Mouse (Mus musculus) fat pad, adult 2 months (tissue): ENCODE results near the gene Dop1b.
"Not testable (repeated sequence)": the region's sequence is repeated elsewhere in the genome, so short reads cannot be mapped to it uniquely, and the experiment has no call there.

Experiments
- DNase-seq: peaks from one replicate; pipeline ENCODE4 v3.0.0-alpha.2; 2011; ENCODE audit warnings: low read depth, low spot score; ENCODE audit errors: extremely low read depth

Gene Dop1b

DNA sequence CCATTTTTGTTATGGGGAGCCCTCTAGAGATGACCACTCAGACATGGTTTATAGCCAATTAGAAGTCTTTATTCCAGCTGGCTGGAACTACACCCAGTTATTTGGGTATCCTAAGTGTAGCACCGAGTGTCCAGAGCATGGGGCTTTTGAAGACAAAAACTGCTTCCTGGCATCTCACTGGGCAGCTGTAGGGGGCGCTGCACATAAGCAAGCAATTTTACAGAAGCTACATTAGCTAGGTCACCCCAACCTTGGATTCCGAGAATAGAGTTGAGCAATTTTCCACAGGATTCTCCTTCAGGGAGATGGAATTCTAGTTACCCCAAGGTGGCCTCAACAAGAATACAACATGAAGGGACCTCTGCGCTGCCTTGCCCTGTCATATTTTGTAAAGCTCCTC, 113.1 kb downstream of the Dop1b start:
- no peak for DNase-seq

DNA sequence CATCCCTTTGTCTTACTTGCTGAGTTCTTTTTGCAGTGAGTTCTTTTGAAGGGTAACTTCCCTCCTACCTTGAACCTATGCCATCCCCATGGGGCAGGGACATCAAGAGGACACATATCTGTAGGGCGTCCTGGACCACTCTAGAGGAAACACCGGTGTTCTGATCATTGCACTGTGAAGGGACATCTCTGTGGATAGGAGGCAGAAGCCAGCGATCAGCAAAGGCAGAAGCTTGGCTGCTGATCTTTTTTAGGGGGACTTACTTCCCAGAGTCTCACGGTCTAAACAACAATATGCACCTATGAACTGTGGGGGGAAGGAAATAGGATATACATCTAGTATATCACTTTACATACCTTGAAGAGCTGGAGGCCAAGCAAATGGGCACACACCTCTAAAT, 113.8 kb downstream of the Dop1b start:
- no peak for DNase-seq

DNA sequence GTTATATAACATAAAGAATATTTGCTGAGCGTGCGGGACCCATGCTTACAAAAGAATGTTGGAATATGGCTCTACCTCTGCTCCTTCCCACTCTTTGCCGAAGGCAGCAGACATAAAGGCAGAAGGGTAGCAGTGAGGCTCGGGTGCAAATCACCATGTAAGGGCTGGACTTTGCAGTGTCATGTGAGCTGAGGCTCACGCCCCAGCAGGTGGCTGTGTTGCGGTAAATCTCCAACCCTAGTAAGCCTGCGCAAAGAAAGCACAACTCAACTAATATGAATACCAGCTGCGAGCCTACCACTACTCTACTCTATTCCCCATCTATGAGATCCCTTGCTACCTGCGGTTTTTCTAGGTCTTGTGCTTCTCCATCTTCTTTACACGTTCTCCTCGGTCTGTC, 114.3 kb downstream of the Dop1b start:
- no peak for DNase-seq

DNA sequence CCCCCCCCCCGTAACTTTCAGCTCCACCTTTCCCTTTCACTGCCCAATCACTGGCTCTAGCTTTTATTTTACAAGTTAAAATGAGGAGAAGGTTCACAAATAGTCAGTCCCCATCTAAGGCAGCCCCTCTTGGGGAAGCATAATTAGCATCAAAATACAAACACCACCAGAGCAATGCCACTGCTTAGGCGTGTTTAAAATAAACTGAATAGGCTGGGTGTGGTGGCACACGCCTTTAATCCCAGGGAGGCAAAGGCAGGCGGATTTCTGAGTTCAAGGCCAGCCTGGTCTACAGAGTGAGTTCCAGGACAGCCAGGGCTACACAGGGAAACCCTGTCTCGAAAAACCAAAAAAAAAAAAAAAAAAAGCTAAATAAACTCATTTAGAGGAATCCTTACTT, 114.8 kb downstream of the Dop1b start:
- DNase-seq = not testable (repeated sequence)

DNA sequence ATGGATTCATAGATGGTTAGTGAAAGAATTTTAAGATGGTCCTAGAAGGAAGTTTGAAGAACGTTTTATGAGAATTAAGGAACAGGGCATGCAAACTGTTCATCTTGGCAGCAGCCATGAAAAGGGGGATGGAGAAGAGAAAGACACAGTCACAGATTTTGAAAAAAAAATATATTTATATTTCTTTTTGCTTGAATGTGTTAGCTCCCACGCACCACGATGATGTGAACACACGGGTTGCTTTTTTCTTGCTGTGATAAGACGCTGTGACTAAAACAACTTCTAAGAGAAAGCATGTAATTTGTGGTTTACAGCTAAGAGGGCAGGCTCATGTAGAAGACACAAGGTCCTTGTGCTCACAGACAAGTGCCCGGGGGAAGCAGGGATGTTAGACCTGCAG, 115.2 kb downstream of the Dop1b start:
- no peak for DNase-seq

DNA sequence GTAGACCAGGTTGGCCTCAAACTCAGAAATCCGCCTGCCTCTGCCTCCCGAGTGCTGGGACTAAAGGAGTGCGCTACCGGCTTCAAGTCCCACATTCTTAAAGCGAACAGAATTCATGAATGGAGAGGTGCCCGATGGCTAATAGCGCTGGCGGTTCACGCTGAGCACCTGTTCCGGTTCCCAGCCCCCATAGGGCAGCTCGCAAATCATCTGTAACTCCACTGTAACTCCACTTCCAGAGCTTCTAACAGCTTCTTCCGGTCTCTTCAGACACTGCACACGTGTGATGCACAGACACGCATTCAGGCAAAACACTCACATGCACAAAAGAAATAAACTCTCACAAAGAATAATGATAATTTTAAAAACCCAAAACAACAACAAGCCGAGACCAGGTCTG, 117.8 kb downstream of the Dop1b start:
- DNase-seq = no peak

DNA sequence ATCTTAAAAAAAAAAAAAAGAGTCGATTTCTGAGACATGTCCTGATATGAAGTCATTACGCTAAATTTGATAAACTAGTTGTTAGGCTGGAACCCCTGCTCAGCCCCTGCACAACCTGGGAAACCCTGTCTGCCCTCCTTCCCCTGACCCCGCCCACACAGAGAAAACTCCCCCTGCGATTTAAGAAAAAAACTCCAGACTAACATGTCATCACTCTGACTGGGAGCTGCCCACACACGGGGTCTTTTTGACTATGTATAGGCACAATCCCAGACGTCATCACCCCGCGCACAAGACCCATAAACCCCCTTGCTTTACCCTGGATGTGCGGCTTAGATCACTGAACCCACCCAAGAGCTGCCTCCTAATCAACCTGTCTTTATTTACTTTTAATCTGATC, 118.4 kb downstream of the Dop1b start:
- no peak for DNase-seq

DNA sequence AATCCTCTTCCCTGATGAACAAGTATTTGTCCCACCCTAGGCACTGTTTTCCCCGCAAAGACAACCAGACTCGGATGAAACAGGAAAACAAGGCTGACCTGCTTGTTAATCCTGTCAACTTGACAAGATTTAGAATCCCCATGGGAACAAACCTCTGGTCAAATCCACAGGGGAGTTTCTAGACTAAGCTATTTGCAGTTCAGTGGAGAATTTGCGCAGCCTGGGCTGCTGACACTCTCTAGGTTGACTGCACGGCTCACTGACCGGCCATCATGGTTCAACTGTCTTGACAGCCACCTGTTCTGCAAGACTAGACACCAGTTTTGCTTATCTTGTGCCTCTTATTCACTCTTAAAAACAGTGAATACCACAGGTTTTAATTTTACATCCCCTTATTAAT, 119.2 kb downstream of the Dop1b start:
- DNase-seq = no peak

DNA sequence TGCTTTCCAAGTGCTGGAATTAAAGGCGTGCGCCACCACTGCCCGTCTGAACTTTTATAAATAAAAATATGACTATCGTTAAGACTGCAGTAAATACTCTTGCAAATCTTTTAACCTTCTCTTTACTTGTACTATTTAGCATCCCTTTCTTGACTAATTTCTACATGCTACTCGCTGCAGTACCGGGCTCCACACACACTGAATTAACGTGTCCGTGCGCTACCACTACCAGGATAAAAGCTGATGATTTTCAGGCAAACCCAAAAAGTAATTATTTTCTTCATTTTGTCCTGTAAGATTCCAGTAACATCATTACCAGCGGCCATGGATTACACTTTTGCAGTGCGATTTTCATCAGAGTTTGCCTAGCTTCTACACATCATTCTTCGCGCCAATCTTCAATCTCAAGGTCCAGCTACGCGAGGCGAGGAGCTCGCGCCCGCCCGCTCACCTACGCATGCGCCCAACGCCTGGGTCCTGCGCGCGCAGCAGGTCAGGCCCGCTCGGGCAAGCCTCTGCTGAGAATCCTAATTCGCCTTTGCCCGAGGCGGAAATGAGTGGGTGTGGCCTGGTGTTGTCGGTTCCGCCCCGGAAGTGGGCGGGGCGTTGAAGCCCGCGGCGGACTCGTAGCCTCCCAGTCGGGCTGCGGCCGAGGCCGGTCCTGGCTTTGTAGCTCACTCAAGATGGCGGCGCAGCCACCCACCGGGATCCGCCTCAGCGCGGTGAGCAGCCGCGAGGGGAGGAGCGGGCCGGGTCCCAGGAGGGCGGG, 120.1 kb downstream of the Dop1b start, which contains the start of gene Morc3:
Gene Morc3 (plus strand): TSS at position 495 of the 769 bp plus-strand sequence.
- DNase-seq = peak; percentile 91

DNA sequence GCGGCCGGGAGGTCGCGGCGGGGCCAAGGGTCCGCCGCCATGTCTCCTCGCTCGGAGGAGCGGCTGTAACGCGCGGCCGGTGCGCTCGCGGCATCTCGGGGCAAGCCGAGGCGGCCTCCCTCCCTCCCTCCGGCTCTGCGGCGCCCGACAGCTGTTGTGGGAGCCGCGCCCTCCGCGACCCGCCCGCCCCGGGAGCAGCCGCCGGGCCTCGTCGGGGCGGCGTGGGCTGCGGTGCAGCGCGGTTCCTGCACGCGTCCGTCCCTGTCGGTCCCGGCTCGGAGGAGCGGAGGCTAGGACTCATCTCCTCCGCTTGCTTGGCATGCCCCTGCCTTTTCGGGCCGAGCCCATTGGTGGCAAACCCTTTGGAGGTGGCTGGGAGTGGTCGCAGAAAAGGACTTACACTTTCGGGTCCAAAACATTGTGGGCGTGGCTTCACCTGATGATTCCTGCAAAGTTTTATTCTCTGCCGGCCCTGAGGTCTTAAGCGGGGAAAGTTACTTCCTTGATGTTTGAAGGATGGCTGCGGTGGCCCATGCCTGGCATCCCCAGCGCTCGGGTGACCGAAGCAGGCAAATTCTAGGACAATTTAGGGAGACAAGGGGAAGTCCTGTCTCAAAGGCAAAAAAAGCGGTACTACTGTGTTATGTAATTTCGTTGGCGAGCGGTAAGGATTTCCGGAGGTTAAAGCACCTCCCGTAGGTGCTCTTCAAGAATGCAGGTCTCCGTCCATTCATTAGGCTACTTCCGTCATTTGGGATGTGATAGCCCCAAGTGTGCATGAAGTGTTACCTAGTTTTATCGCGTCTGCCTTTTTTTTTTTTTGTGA, 121.0 kb downstream of the Dop1b start:
- DNase-seq = no peak

DNA sequence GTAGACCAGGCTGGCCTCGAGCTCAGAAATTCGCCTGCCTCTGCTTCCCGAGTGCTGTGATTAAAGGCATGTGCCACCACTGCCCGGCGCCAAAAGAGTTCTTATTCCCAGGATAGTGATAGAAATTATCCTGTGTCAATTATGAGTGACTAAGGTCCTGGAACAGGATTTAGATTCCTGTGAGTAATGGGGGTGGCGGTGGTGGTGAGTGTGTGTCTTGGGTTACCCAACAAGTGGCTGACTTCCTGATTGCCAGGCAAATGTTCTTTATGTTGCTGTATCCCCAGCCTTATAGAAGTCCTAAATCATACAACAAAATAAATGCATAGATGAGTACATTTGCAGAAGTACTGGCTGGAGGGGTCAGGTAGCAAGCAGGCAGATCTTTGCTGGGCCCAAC, 121.8 kb downstream of the Dop1b start:
- no peak for DNase-seq

DNA sequence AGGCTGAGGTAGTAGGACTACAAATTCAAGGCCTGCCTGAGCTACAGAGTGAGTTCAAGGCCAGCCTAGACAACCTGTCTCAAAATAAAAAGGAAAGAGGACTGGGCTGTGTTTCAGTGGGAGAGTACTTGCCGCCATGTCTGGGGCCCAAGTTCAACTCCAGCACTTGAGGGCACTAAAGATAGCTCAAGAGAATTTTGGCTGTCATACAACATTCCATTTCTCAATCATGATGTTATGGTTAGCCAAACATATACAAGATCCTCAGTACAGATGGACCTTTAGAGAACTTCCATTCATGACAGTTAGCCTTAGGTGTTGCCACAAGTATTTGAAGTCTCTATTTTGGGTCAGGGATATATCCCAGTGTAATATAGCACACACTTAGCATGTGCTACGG, 122.4 kb downstream of the Dop1b start:
- DNase-seq = no peak

DNA sequence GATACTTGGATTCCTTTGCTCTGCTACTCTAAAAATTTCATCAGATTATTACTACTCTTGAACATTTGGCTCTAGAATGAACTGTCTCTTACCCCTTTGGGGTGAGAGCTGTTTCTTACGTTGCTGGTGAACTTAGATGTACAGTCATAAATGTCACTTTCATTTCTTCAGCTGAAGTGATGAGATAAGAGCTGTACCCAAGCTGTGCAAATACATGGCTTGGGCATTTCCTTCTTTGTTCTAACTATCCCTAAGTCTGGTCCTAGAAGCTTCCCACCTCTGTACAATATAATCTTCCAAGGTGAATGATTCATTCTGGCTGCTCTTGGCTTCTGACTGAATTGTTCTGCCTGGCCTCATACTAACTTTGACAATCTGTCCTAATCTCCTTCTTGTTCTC, 127.3 kb downstream of the Dop1b start:
- DNase-seq = no peak

DNA sequence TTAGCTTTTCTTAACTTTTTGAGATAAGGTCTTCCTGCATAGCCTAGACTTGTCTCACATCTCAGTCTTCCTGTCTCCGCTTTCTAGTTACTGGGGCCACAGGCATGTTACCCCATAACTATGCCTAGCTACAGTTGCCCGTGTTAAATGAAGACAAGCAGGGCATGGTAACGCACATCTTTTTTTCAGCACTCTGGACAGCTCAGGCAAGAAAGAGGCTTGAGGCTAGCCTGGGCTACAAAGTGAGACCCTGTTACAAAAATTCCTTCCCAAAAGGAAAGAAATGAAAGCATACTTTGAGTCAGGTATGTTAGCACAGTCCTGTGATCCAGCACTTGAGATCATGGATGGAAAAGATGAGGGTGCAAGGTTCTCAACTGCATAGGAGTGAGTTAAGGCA, 138.8 kb downstream of the Dop1b start:
- no peak for DNase-seq

DNA sequence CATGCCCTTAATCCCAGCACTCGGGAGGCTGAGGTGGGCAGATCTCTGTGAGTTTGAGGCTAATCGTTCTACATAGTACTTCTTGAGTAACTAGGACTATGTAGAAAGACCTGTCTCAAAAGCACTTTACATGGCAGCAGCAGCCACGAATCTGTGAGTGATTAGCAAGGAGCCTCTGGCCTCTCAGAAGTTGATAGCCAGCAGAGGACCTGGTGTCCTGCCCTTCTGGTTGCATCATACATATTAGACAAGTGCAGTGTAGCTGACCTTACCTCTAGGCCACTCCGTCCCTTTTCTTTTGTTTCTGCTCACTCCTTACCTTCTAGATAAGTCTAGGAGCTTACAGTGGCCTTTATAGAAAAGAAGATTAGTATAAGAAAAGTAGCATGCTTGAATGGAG, 148.3 kb downstream of the Dop1b start:
- peak; percentile 47 for DNase-seq
